Mouse (Mus musculus): ENCODE results near the gene Atp1b1. TPM values are rescaled to one million over a fixed set of nuclear protein-coding genes. Genes with fewer than 3 reads are reported as not detected.

Gene Atp1b1
- polyA plus RNA-seq, 1 experiment from 2014 or later: 90.1 TPM

- peak; percentile 59; the same call in 1 of the 2 replicates for ATAC-seq
- Histone ChIP-seq H3K4me1 (replicated peaks) (0 out of 2 replicates have a peak, but pooled peaks cover 12% of the 10 kb centered on the region), H3K36me3 (peaks cover 12% of the 10 kb centered on the region), H3K27ac (0 out of 2 replicates have a peak overlapping the region, but pooled peaks have one; percentile 7), H3K4me2 (replicated peaks) (no peak overlapping the region), H3K27me3 (no peaks in the 10 kb centered on the region), H3K4me3 (replicated peaks) (no peak overlapping the region), H3K9ac (replicated peaks) (no peak overlapping the region), H3K9me3 (no peaks in the 10 kb centered on the region)
- 37% methylated on average over 2 of the region's 2 CpGs for WGBS
Measured at GRCm38 (mm10) chr1:164408655-164409054, 49.5 kb downstream of the Atp1b1 start.

GRCm38 (mm10) chr1:164406506-164406905, 51.6 kb downstream of the Atp1b1 start:
- H3K9me3 ChIP-seq: peaks cover 6% of the 10 kb centered on the region
- no peak overlapping the region for H3K4me2 ChIP-seq (replicated peaks)
- no peak for ATAC-seq
- no peak overlapping the region for H3K9ac ChIP-seq (replicated peaks)
- H3K27ac ChIP-seq: no peak overlapping the region
- 0 out of 2 replicates have a peak, but pooled peaks cover 12% of the 10 kb centered on the region for H3K4me1 ChIP-seq (replicated peaks)
- 37% methylated on average over 5 of the region's 5 CpGs for WGBS
- H3K4me3 ChIP-seq (replicated peaks): no peak overlapping the region
- H3K27me3 ChIP-seq: no peaks in the 10 kb centered on the region
- H3K36me3 ChIP-seq: peaks cover 16% of the 10 kb centered on the region

- Histone ChIP-seq H3K4me3 (replicated peaks) (no peak overlapping the region), H3K4me1 (replicated peaks) (0 out of 2 replicates have a peak, but pooled peaks cover 12% of the 10 kb centered on the region), H3K9me3 (peaks cover 6% of the 10 kb centered on the region), H3K27me3 (no peaks in the 10 kb centered on the region), H3K27ac (no peak overlapping the region), H3K36me3 (peaks cover 16% of the 10 kb centered on the region), H3K4me2 (replicated peaks) (no peak overlapping the region), H3K9ac (replicated peaks) (no peak overlapping the region)
- ATAC-seq: no peak
- WGBS: 83% methylated on average over 5 of the region's 5 CpGs
Measured at GRCm38 (mm10) chr1:164405385-164405802, 52.8 kb downstream of the Atp1b1 start.

GRCm38 (mm10) chr1:164399578-164399977, 58.6 kb downstream of the Atp1b1 start:
- Histone ChIP-seq H3K27me3 (no peaks in the 10 kb centered on the region), H3K27ac (no peak overlapping the region), H3K9me3 (peaks cover 6% of the 10 kb centered on the region), H3K4me1 (replicated peaks) (peaks cover 19% of the 10 kb centered on the region), H3K9ac (replicated peaks) (no peak overlapping the region), H3K36me3 (peaks cover 16% of the 10 kb centered on the region), H3K4me2 (replicated peaks) (no peak overlapping the region), H3K4me3 (replicated peaks) (no peak overlapping the region)
- no peak for ATAC-seq
- WGBS: 96% methylated on average over 3 of the region's 3 CpGs

GRCm38 (mm10) chr1:164397672-164398071, 60.5 kb downstream of the Atp1b1 start:
- H3K27me3 ChIP-seq: no peaks in the 10 kb centered on the region
- peaks cover 19% of the 10 kb centered on the region for H3K4me1 ChIP-seq (replicated peaks)
- no peak overlapping the region for H3K9ac ChIP-seq (replicated peaks)
- no peak overlapping the region for H3K4me3 ChIP-seq (replicated peaks)
- H3K27ac ChIP-seq: no peak overlapping the region
- peaks cover 8% of the 10 kb centered on the region for H3K36me3 ChIP-seq
- H3K9me3 ChIP-seq: peaks cover 6% of the 10 kb centered on the region
- ATAC-seq: no peak
- H3K4me2 ChIP-seq (replicated peaks): no peak overlapping the region
- WGBS: 35% methylated on average over 4 of the region's 4 CpGs

GRCm38 (mm10) chr1:164395131-164395780, 62.9 kb downstream of the Atp1b1 start:
- Histone ChIP-seq H3K4me3 (replicated peaks) (no peak overlapping the region), H3K36me3 (no peaks in the 10 kb centered on the region), H3K9ac (replicated peaks) (no peak overlapping the region), H3K4me1 (replicated peaks) (peaks cover 30% of the 10 kb centered on the region), H3K4me2 (replicated peaks) (no peak overlapping the region), H3K27me3 (no peaks in the 10 kb centered on the region), H3K27ac (peak overlapping the region; percentile 75), H3K9me3 (no peaks in the 10 kb centered on the region)
- peak; percentile 93 for ATAC-seq
- 32% methylated on average over 6 of the region's 6 CpGs for WGBS

- 36% methylated on average over 3 of the region's 3 CpGs for WGBS
Measured at GRCm38 (mm10) chr1:164392176-164392575, 66.0 kb downstream of the Atp1b1 start.

GRCm38 (mm10) chr1:164389743-164390142, 68.4 kb downstream of the Atp1b1 start:
- Histone ChIP-seq H3K4me1 (replicated peaks) (peaks cover 12% of the 10 kb centered on the region), H3K27ac (no peak overlapping the region), H3K27me3 (no peaks in the 10 kb centered on the region), H3K9ac (replicated peaks) (no peak overlapping the region), H3K9me3 (no peaks in the 10 kb centered on the region), H3K4me2 (replicated peaks) (no peak overlapping the region), H3K36me3 (no peaks in the 10 kb centered on the region; the same call in 1 of the 2 replicates), H3K4me3 (replicated peaks) (no peak overlapping the region)
- no peak for ATAC-seq
- WGBS: 94% methylated on average over 4 of the region's 4 CpGs

More at GRCm38 (mm10) chr1:164392176-164392575, 66.0 kb downstream of the Atp1b1 start:
- no peak overlapping the region for H3K4me2 ChIP-seq (replicated peaks)
- no peaks in the 10 kb centered on the region for H3K9me3 ChIP-seq
- H3K27me3 ChIP-seq: no peaks in the 10 kb centered on the region
- H3K36me3 ChIP-seq: no peaks in the 10 kb centered on the region; the same call in 1 of the 2 replicates
- H3K4me3 ChIP-seq (replicated peaks): no peak overlapping the region
- H3K4me1 ChIP-seq (replicated peaks): peaks cover 30% of the 10 kb centered on the region
- peak overlapping the region; percentile 15; the same call in 1 of the 2 replicates for H3K9ac ChIP-seq (replicated peaks)
- peak overlapping the region; percentile 21; the same call in 1 of the 2 replicates for H3K27ac ChIP-seq
- peak; percentile 62 for ATAC-seq

Other genes with a start within 250 kb of the Atp1b1 start
- gene Slc19a2, start 209.3 kb downstream of the Atp1b1 start, polyA plus RNA-seq (2015; fragmentation: Nextera tagmentation; extraction: Ambion mirVana): 7.0 and 7.7 TPM in 2 replicates
- 20.0 and 22.7 TPM in 2 replicates for gene Ccdc181, start 182.8 kb downstream of the Atp1b1 start, polyA plus RNA-seq (2015; fragmentation: Nextera tagmentation; extraction: Ambion mirVana)
- gene Nme7, start 154.2 kb downstream of the Atp1b1 start, polyA plus RNA-seq (2015; fragmentation: Nextera tagmentation; extraction: Ambion mirVana): 32.1 and 38.8 TPM in 2 replicates
- 30.7 and 31.3 TPM in 2 replicates for gene Blzf1, start 150.9 kb downstream of the Atp1b1 start, polyA plus RNA-seq (2015; fragmentation: Nextera tagmentation; extraction: Ambion mirVana)

Measured in midbrain, embryonic 13.5 days (tissue).